Comparison of ENCODE assay signal across 21 mouse cellular contexts in the genomic region with DNA sequence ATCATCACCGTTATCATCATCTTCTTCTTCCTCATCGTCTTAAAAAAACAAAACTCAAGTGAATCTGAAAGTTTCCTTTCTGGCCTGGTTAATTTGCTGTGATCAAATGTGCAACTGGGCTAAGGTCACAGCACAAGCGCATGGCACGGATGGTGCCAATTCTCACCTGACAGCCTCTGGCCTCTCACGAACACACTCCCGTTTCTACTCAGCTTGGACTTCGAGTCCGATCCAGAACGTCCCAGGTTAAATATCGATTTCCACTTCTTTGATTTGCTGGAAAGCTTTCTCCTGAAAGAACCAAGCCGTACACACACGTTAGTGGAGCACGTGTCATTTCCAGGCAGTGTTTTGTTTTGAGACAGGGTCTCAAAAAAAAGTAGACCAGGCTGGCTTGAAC. TPM values are rescaled to one million over a fixed set of nuclear protein-coding genes. Genes with fewer than 3 reads are reported as not detected.
A peak's percentile ranks its signal among the peaks of the same experiment; 100 is the strongest.
DNase-seq lines count a peak whose midpoint lies in the region; ATAC-seq and TF ChIP-seq lines count a peak whose summit lies in the region.
"Had no signal": no experiment of that assay in that cellular context is flagged by ENCODE, and none has a peak within 500 bp of the region (broad histone marks: within the 10 kb centered on the region; RNA-seq: fewer than 3 reads in every experiment).

No protein-coding gene starts in this region.

- no peak overlapping the region for H3K4me3 ChIP-seq in kidney, adult 2 months (ENCODE audit: insufficient read depth, low read depth, low read length)
- no peak overlapping the region for H3K4me3 ChIP-seq in liver, adult 2 months (ENCODE audit: insufficient read depth, low read depth, low read length)
- no peak overlapping the region for H3K4me3 ChIP-seq in liver, embryonic 11.5 days (ENCODE audit: low read depth, low read length)

- H3K9me3 ChIP-seq in liver, embryonic 11.5 days (ENCODE audit: control insufficient read depth, low read length) = no peaks in the 10 kb centered on the region

- no peak overlapping the region for H3K27ac ChIP-seq in kidney, adult 2 months (ENCODE audit: insufficient read depth, low read depth, low read length)
- no peak overlapping the region for H3K27ac ChIP-seq in liver, adult 2 months (replicated peaks; ENCODE audit: insufficient read depth, low read depth, low read length)
- no peak overlapping the region for H3K27ac ChIP-seq in liver, embryonic 11.5 days (ENCODE audit: low read depth, low read length)

- H3K36me3 ChIP-seq in kidney, adult 2 months (ENCODE audit: control insufficient read depth, insufficient read depth, low read length) = no peaks in the 10 kb centered on the region
- H3K36me3 ChIP-seq in liver, adult 2 months (ENCODE audit: control insufficient read depth, insufficient read depth, low read length) = no peaks in the 10 kb centered on the region
- H3K36me3 ChIP-seq in liver, embryonic 11.5 days (ENCODE audit: control insufficient read depth, insufficient read depth, low read length) = no peaks in the 10 kb centered on the region
- H3K36me3 ChIP-seq: G1E had no signal

- TF ChIP-seq POLR2A in kidney, adult 2 months (IDR thresholded peaks at IDR 0.05; ENCODE audit: low read depth, low read length) = no peak
- TF ChIP-seq POLR2A in liver, adult 2 months (IDR thresholded peaks at IDR 0.05; ENCODE audit: extremely low read depth, insufficient read depth, low read length) = no peak

- TF ChIP-seq CTCF in kidney, adult 2 months (conservative IDR thresholded peaks at IDR 0.05; ENCODE audit: insufficient read depth, insufficient read length, low read depth, low read length) = no peak
- TF ChIP-seq CTCF in liver, adult 2 months (IDR thresholded peaks at IDR 0.05; ENCODE audit: low read depth, low read length) = no peak

- ATAC-seq in liver, embryonic 11.5 days (replicated peaks; ENCODE audit: low FRiP score) = no peak
- ATAC-seq: activated CD4-positive, CD25-positive, alpha-beta regulatory T cell, adult 4 months; CD4-positive, CD25-positive, alpha-beta regulatory T cell, adult 4 months; Patski had no signal

- no peaks in the 10 kb centered on the region for H3K79me2 ChIP-seq in liver, adult 2 months (ENCODE audit: control insufficient read depth, insufficient read depth, low read length)

- H3K4me2 ChIP-seq in liver, embryonic 11.5 days = no peak overlapping the region

- H3K9ac ChIP-seq in liver, adult 2 months (ENCODE audit: low read depth, low read length) = no peak overlapping the region
- no peak overlapping the region for H3K9ac ChIP-seq in liver, embryonic 11.5 days (ENCODE audit: low read depth, low read length)

- H3K27me3 ChIP-seq in kidney, adult 2 months (replicated peaks; ENCODE audit: control insufficient read depth, insufficient read depth, low read length) = no peaks in the 10 kb centered on the region
- no peaks in the 10 kb centered on the region for H3K27me3 ChIP-seq in liver, adult 2 months (ENCODE audit: control insufficient read depth, insufficient read depth, low read length)
- H3K27me3 ChIP-seq in liver, embryonic 11.5 days (replicated peaks; ENCODE audit: control insufficient read depth, insufficient read depth, low read length) = no peaks in the 10 kb centered on the region
- H3K27me3 ChIP-seq: CH12.LX, Patski had no signal

- DNase-seq in heart, adult 11 months = peak; percentile 81
- no peak for DNase-seq in heart, adult 9 months (ENCODE audit: low spot score in 2 of 2)
- DNase-seq in kidney, adult 2 months = peak; percentile 14
- DNase-seq in kidney, postnatal 10 days = no peak
- peak; percentile 95 for DNase-seq in liver, adult 2 months (ENCODE audit: extremely low read depth, low read depth, low spot score)
- DNase-seq in liver, embryonic 11.5 days (ENCODE audit: low spot score) = no peak
- DNase-seq: adrenal gland, adult 2 months; adrenal gland, adult 8-10 months; adrenal gland, postnatal 10 days; adrenal gland, postnatal 14 days; adrenal gland, postnatal 25 days; adrenal gland, postnatal 36 days; B cell, adult 2 months; cerebellum, adult 11 months; cerebellum, adult 11-12 months; cerebellum, adult 18-20 months had no signal

- H3K4me1 ChIP-seq in kidney, adult 2 months (ENCODE audit: control insufficient read depth, insufficient read depth, low read length) = no peaks in the 10 kb centered on the region
- 0 out of 2 replicates have a peak, but pooled peaks cover 3% of the 10 kb centered on the region for H3K4me1 ChIP-seq in liver, adult 2 months (ENCODE audit: control insufficient read depth, insufficient read depth, low read length)
- no peaks in the 10 kb centered on the region for H3K4me1 ChIP-seq in liver, embryonic 11.5 days (replicated peaks; ENCODE audit: control insufficient read depth, insufficient read depth, low read length)

- 85% methylated on average over 13 of the region's 13 CpGs for WGBS in kidney, adult 2 months
- 73% methylated on average over 13 of the region's 13 CpGs for WGBS in liver, adult 2 months
- 90% methylated on average over 13 of the region's 13 CpGs for WGBS in liver, embryonic 11.5 days

RNA-seq across cellular contexts. Expression of a gene that starts 59.5 kb away (rescaled TPM):
- polyA plus RNA-seq in kidney, adult 2 months (2012; rRNA removed) = 42.9 and 48.7 TPM in 2 replicates
- total RNA-seq in liver, adult 2 months (2014; rRNA removed) = 8.1 and 9.3 TPM in 2 replicates
- 37.5 and 58.4 TPM in 2 replicates for polyA plus RNA-seq in liver, adult 2 months (2012; rRNA removed)
- polyA plus RNA-seq in liver, embryonic 11.5 days (2014; fragmentation: Nextera tagmentation; extraction: Ambion mirVana) = 88.7 and 89.3 TPM in 2 replicates

Comparison
In these comparisons a context has a peak if more than half of its experiments do, and no peak if none do; other contexts are left out.
1. DNase-seq: peak in heart, adult 11 months (single experiment), kidney, adult 2 months (single experiment) and liver, adult 2 months (single experiment); none in heart, adult 9 months (0 of 2), kidney, postnatal 10 days (single experiment) and liver, embryonic 11.5 days (single experiment).